Mouse (Mus musculus) lung, adult 2 months (tissue): ENCODE measurements around the gene Tex22. TPM values are rescaled to one million over a fixed set of nuclear protein-coding genes. Genes with fewer than 3 reads are reported as not detected.
A peak's percentile ranks its signal among the peaks of the same experiment; 100 is the strongest.

Experiments used
- DNase-seq: peaks from one replicate; pipeline ENCODE4 v3.0.0; 2022
- H3K4me1 ChIP-seq: fragments of 200-500 bp; 2 replicates; pipeline ENCODE4 v1.6.1; 2011; ENCODE audit warnings: low read length; ENCODE audit not compliant: control insufficient read depth, insufficient read depth
- H3K4me3 ChIP-seq: fragments of 200-500 bp; replicated peaks from 2 replicates; pipeline ENCODE3; 2011; ENCODE audit warnings: low read depth, mild to moderate bottlenecking, control low read depth, low read length; ENCODE audit errors: extremely low read depth
- CTCF ChIP-seq: fragments of 200-500 bp; IDR thresholded peaks from 2 replicates; pipeline ENCODE4 v1.5.1; 2011; ENCODE audit warnings: mild to moderate bottlenecking, low read length, control low read depth; ENCODE audit not compliant: insufficient read depth
- POLR2A ChIP-seq: fragments of 200-500 bp; IDR thresholded peaks from 2 replicates; pipeline ENCODE4 v1.6.1; 2011; ENCODE audit warnings: low read depth, mild to moderate bottlenecking, control low read depth, low read length, borderline replicate concordance; ENCODE audit errors: extremely low read depth
- WGBS: fragments of 180-500 bp; shearing (Covaris S2); methylation state at CpG from one replicate; pipeline ENCODE4 v1.1.7; 2018; 5-methylcytosine and 5-hydroxymethylcytosine counted together
- polyA plus RNA-seq: library from polyadenylated mRNA; depleted of rRNA; stranded (reverse); fragments of >200 nt; gene quantifications from 2 replicates; pipeline ENCODE4 v1.2.3, GENCODE M21; 2012

Gene Tex22
- polyA plus RNA-seq, 1 experiment = 0.24 TPM

DNA sequence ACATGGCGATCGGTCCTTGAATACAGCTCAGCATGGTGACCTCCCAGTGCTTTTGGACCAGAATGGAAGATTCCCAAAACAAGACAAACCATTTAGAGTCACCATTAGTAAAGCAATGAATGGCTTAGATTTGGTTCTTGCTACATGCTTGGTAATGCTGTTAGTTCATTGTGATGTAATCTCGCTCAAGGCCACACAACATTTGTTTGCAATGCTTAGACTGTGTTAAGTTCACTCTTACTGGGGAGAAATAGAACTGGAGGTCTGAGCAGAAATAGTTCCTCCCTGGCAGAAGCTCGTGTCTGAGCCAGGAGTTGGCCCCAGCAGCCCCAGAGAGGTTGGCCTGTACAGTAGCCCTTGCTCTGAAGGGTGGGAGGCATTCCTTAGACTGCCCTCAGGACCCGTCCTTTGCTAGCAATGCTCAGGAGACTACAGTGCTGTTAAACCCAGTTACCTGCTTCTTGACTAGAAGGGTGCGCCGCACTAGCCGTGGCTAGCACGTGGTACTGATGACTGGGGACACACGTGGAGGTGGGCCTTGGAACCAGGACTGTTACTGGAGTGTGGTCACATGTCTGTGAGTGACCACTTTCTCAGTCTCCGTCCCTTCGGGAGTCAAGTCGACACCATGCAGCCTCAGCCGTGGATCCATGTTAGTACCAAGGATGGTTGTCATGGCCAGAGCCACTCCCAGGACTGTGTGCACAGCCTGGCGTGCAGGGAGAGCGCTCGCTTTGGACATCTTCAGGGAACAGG is 34.4 kb downstream of the Tex22 start:
- TF ChIP-seq POLR2A = no peak
- TF ChIP-seq CTCF = no peak
- Histone ChIP-seq H3K4me3 (no peak overlapping the region), H3K4me1 (peaks cover 12% of the 10 kb centered on the region)
- no peak for DNase-seq
- 77% methylated on average over 17 of the region's 17 CpGs for WGBS

DNA sequence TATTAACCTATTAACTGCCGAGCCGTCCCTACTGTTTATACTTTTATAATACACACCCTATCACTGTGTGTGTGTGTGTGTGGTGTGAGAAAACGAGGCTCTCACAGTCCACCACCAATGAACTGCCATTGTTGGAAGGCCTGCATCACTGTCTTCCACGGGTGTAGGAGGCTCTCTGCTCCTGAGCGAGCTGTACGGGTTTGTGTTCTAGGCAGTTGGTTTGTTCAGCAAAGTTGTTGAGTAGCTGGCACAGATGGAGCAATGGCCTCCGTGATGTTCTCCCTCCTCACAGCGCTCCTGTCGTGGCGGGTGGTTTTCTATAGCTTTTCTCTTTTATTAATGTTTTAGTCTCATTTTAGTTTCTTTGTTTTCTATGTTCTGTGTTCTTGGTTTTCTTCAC is 35.5 kb downstream of the Tex22 start:
- TF ChIP-seq CTCF (no peak), POLR2A (no peak)
- no peak for DNase-seq
- WGBS = 76% methylated on average over 10 of the region's 10 CpGs
- peaks cover 10% of the 10 kb centered on the region for H3K4me1 ChIP-seq
- H3K4me3 ChIP-seq = no peak overlapping the region

DNA sequence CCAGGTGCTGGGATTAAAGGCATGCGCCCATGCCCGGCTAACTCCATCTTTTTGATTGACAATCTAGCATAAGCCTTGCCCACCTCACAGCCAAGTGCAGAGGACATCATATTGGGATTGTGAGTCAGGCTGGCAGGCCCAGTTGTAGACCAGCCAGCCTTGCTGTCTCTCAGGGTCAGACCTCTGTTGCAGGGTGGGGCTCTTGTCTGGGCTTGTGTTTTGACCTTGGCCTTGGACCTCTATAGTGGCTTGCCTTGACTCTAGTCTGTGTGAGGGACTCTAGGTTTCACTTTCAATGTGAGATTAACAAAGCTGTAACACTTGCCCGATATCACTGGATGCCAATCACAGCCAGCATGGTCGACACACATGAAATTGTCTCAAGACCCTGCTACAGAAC is 39.8 kb downstream of the Tex22 start:
- H3K4me3 ChIP-seq = no peak overlapping the region
- DNase-seq = no peak
- 90% methylated on average over 4 of the region's 4 CpGs for WGBS
- TF ChIP-seq CTCF = no peak
- no peak for TF ChIP-seq POLR2A
- no peaks in the 10 kb centered on the region for H3K4me1 ChIP-seq

DNA sequence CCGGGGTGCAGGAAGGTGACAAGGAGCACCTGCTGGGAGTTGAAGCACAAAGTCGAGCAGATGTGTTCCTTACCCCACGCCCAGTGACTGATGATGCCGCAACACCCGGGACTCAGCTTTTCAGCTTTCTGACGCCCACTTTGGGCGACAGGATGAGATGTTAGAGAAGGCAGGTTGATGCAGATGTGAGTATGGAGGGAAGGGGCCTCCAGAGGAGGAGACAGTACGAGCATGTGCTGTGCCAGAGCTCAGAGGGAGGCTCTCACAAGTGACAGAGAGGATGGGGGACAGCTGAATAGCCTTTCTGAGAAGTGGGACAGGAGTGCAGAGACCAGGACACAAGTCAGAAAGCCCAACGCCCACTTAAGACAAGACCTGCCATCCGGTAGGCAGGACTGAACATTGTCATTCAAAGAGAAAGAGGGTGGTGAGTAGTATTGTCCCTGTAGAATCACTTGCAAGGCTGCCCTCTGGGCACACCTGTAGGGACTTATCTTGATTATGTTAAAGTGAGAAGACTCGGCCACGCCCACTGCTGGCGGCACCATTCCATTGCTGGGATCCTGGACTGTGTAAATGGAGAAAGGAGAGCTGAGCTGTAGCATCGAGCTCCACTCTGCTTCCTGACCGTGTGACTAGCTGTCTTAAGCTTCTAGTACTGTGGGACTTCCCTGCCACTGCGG is 40.7 kb downstream of the Tex22 start:
- 77% methylated on average over 16 of the region's 16 CpGs for WGBS
- no peak for DNase-seq
- peaks cover 2% of the 10 kb centered on the region; the same call in 1 of the 2 replicates for H3K4me1 ChIP-seq
- H3K4me3 ChIP-seq = no peak overlapping the region
- TF ChIP-seq POLR2A = no peak

DNA sequence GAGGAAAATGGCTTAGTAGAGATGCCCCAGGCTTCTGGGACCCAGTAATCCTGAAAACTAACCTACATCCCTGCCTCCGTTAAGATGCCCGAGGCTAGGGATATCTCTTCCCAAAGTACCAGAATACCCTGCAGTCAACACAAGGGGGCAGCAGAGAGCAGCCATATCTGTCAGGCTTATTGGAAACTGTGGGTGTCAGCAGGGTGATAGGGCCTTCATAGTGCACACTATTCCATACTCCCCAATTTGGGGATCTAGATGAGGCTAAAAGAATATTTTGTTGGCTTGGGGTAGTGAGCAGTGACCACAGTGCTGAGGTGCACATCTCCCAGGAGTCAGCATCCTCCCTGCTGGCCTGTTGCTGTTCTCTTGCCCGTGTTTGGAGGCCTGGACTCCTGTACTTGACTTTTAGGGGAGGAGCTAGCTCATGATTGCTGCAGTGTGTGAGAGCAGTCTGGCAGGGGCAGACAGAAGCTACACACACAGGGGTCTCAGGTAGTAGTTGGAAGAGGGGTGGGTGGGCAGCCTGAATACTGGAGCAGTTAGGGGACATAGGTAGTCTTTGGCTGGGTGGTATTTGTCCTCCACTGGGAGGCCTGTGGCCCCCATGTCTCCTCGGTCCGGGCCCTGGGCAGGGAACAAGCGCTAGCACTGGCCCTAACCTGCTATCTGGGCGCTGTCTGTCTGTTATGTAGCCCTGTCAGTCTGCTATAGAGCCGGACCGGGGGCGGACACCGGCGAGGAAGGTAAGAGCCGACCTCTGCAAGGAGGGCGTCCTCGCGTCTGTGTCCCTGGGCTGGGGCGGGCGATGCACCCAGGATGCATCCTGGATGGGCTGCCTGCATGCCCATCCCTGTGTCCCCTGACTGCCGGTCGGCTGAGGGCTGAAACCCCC is 45.5 kb downstream of the Tex22 start:
- Histone ChIP-seq H3K4me3 (no peak overlapping the region), H3K4me1 (peaks cover 2% of the 10 kb centered on the region; the same call in 1 of the 2 replicates)
- no peak for TF ChIP-seq POLR2A
- peak; percentile 83 for TF ChIP-seq CTCF
- peak; percentile 86 for DNase-seq
- WGBS = 85% methylated on average over 20 of the region's 20 CpGs

DNA sequence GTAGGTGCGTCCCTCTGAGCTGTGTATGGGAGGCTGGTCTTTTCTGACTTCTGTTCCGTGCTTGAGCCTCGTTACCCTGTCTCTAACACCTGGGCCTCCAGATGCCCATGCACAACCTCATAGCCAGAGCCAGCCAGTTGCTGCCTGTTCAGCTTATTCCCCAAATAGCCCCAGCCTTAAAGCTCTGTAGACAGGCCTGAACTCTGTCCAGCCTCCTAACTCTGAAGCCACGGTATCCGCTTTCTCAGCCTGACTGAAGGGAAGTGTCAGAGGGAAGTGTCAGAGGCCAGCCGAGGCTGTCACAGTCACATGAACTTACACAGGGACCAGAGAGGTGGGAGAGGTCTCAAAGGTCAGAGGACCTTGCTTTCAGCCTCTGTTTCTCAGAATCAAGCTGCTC is 50.4 kb downstream of the Tex22 start:
- Histone ChIP-seq H3K4me3 (no peak overlapping the region), H3K4me1 (peaks cover under 1% of the 10 kb centered on the region; the same call in 1 of the 2 replicates)
- WGBS = 75% methylated on average over 6 of the region's 6 CpGs
- no peak for DNase-seq
- TF ChIP-seq POLR2A (no peak), CTCF (no peak)

DNA sequence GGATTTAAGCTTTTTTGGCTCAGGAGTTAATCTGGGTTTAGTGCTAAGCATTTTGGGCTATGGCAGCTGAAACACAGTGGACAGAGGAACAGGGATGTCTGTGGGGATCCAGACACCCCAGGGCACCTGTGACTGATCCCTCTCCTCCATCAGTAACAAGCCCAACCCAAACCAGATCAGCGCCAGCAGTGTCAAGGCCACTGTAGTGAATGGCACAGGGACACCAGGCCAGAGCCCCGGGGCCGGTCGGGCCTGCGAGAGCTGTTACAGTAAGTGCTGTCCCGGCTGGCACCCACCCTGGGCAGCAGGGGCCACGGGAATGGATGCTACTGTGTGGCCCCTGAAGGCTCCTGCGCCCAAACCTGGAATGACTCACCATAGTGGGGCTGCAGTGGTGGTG is 56.4 kb downstream of the Tex22 start:
- DNase-seq = no peak
- no peak for TF ChIP-seq POLR2A
- TF ChIP-seq CTCF = no peak
- Histone ChIP-seq H3K4me1 (peaks cover 30% of the 10 kb centered on the region), H3K4me3 (no peak overlapping the region)
- WGBS = 95% methylated on average over 8 of the region's 8 CpGs

DNA sequence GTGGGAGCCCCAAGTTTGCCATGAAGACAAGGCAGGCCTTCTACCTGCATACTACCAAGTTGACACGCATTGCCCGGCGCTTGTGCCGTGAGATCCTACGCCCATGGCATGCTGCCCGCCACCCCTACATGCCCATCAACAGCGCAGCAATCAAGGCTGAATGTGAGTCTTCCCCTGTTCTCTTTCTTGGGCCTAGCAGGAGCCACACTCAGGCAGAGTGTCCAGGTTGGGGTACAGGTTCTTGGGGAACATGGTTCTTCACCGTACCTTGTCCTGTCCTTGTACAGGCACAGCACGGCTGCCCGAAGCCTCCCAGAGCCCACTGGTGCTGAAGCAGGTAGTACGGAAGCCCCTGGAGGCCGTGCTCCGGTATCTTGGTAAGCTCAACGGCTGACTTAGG is 57.3 kb downstream of the Tex22 start:
- Histone ChIP-seq H3K4me3 (no peak overlapping the region), H3K4me1 (peaks cover 30% of the 10 kb centered on the region)
- no peak for DNase-seq
- WGBS = 95% methylated on average over 14 of the region's 14 CpGs
- TF ChIP-seq POLR2A = no peak
- TF ChIP-seq CTCF = no peak

DNA sequence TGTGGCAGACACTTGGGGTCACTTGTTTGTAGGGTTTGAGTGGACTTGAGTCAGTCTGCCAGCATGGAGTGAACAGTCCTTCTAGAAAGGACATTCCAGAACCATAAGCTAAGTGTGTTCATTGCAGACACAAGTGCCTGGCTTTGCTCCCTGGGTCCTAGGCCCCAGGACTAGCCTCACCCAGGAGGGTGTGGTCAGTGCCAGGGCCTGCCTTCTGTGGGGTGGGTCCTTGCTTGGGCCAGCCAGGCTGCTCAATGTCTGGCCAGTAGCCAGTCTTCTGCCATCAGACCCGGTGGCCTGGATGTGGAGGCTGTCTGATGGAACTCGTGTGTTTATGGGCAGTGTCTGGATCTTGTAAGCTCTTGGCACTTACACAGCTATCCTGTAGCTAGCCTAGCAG is 58.3 kb downstream of the Tex22 start:
- TF ChIP-seq CTCF (no peak), POLR2A (0 out of 2 replicates have a peak, but pooled peaks have one; percentile 43)
- DNase-seq = peak; percentile 86
- WGBS = 15% methylated on average over 2 of the region's 2 CpGs
- Histone ChIP-seq H3K4me1 (peaks cover 30% of the 10 kb centered on the region), H3K4me3 (no peak overlapping the region)
